Mouse (Mus musculus) cortical plate, adult 2 months (tissue): ENCODE data around the gene Nanos1.

Experiments
- CTCF ChIP-seq: fragments of 200-500 bp; IDR thresholded peaks from 2 replicates; pipeline ENCODE4 v1.5.1; 2011; ENCODE audit warnings: mild to moderate bottlenecking, control low read depth, low read length; ENCODE audit not compliant: insufficient read depth; ENCODE audit errors: extremely low read depth
- POLR2A ChIP-seq: fragments of 200-500 bp; IDR thresholded peaks from 2 replicates; pipeline ENCODE4 v1.6.1; 2011; ENCODE audit warnings: mild to moderate bottlenecking, low read length, control low read depth; ENCODE audit not compliant: insufficient read depth; ENCODE audit errors: extremely low read depth

DNA sequence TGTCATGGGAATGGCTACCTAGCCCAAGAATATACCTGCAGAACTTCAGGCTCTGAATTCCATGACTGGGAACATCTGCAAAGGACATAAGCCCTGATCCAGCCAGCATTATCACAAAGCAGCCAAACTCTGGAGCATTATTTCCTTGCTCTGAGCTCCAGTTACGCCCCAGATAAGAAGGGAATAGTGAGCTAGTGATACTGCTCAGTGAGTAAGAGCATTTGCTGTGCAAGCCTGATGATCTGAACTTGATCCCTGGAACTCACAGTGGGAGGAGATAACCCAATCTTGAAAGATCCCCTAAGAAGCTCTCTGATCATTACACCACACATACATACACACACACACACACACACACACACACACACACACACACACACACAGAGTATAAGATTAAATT, 24.5 kb upstream of the Nanos1 start:
- TF ChIP-seq CTCF (no peak), POLR2A (no peak)
